Mouse (Mus musculus) kidney, embryonic 16.5 days (tissue): ENCODE results near the gene Dido1. TPM values are rescaled to one million over a fixed set of nuclear protein-coding genes. Genes with fewer than 3 reads are reported as not detected.

Experiments
- ATAC-seq: fragments of 200-750 bp; cut with Nextera tagmentation; 2 replicates; pipeline ENCODE4 v1.8.0; 2017; ENCODE audit warnings: moderate TSS enrichment; ENCODE audit not compliant: low FRiP score, low TSS enrichment
- H3K27ac ChIP-seq: fragments of 300-500 bp; sonication (generic); 2 replicates; pipeline ENCODE4 v1.5.1; 2014; ENCODE audit warnings: low read length
- H3K27me3 ChIP-seq: fragments of 300-500 bp; sonication (generic); 2 replicates; pipeline ENCODE4 v1.6.1; 2014; ENCODE audit warnings: low read length, control low read depth, mixed read lengths; ENCODE audit not compliant: insufficient read depth
- H3K36me3 ChIP-seq: fragments of 300-500 bp; sonication (generic); 2 replicates; pipeline ENCODE4 v1.6.1; 2014; ENCODE audit warnings: low read length, control low read depth, mixed read lengths; ENCODE audit not compliant: insufficient read depth
- H3K4me1 ChIP-seq: fragments of 300-500 bp; sonication (generic); 2 replicates; pipeline ENCODE4 v1.6.1; 2014; ENCODE audit warnings: low read length, control low read depth, mixed read lengths; ENCODE audit not compliant: insufficient read depth
- H3K4me2 ChIP-seq: fragments of 300-500 bp; sonication (generic); replicated peaks from 2 replicates; pipeline ENCODE4 v1.6.1; 2014; ENCODE audit warnings: low read depth, low read length
- H3K4me3 ChIP-seq: fragments of 300-500 bp; sonication (generic); 2 replicates; pipeline ENCODE4 v1.5.1; 2014; ENCODE audit warnings: mild to moderate bottlenecking, low read length
- H3K9ac ChIP-seq: fragments of 300-500 bp; sonication (generic); replicated peaks from 2 replicates; pipeline ENCODE4 v1.6.1; 2014; ENCODE audit warnings: low read length
- H3K9me3 ChIP-seq: fragments of 300-500 bp; sonication (generic); 2 replicates; pipeline ENCODE4 v1.6.1; 2016; ENCODE audit warnings: low read length, control low read depth
- WGBS: fragments of 180-500 bp; shearing (Covaris S2); extraction: QIAGEN DNeasy Blood & Tissue Kit; methylation state at CpG from one replicate; pipeline ENCODE4 v1.1.7; 2014; 5-methylcytosine and 5-hydroxymethylcytosine counted together
- polyA plus RNA-seq: library from polyadenylated mRNA; unstranded; fragments of >200 nt; fragmentation: Nextera tagmentation; extraction: Ambion mirVana; gene quantifications from 2 replicates; pipeline ENCODE4 v1.2.1, GENCODE M21; 2015

Dido1 gene
- polyA plus RNA-seq, 1 experiment from 2014 or later = 26.8 TPM

DNA sequence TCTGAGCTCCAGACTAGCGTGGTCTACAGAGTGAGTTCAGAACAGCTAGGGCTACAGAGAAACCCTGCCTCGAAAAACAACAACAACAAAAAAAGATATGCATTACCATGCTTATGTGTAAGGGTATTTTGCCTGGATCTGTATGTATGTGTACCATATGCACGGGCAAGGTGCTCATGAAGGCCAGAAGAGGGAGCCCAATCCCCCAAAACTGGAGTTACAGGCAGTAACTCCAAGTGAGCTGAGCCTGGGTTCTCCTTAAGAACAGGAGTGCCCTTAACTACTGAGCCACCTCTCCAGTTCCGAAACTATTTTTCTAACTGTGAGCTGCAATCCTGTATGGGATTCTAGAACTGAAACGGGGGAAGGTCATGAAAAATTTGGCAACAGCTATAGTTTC is 3.8 kb downstream of the Dido1 start:
- no peak overlapping the region for H3K9ac ChIP-seq
- no peak overlapping the region for H3K4me3 ChIP-seq
- peaks cover 31% of the 10 kb centered on the region for H3K4me1 ChIP-seq
- no peak overlapping the region for H3K27ac ChIP-seq
- WGBS = 94% methylated on average over 5 of the region's 5 CpGs
- no peaks in the 10 kb centered on the region for H3K27me3 ChIP-seq
- no peaks in the 10 kb centered on the region for H3K36me3 ChIP-seq
- H3K9me3 ChIP-seq = no peaks in the 10 kb centered on the region
- ATAC-seq = no peak
- H3K4me2 ChIP-seq = no peak overlapping the region

GRCm38 (mm10) chr2:180705066-180705465 is 4.7 kb downstream of the Dido1 start:
- Histone ChIP-seq H3K4me2 (no peak overlapping the region), H3K4me1 (peaks cover 37% of the 10 kb centered on the region), H3K27me3 (no peaks in the 10 kb centered on the region), H3K27ac (peak overlapping the region; percentile 31; the same call in 1 of the 2 replicates), H3K9ac (no peak overlapping the region), H3K4me3 (no peak overlapping the region), H3K9me3 (no peaks in the 10 kb centered on the region), H3K36me3 (no peaks in the 10 kb centered on the region)
- 83% methylated on average over 3 of the region's 3 CpGs for WGBS
- no peak for ATAC-seq

- Histone ChIP-seq H3K27ac (peak overlapping the region; percentile 31; the same call in 1 of the 2 replicates), H3K4me1 (peaks cover 42% of the 10 kb centered on the region), H3K4me3 (no peak overlapping the region), H3K27me3 (no peaks in the 10 kb centered on the region), H3K9ac (no peak overlapping the region), H3K36me3 (no peaks in the 10 kb centered on the region), H3K9me3 (no peaks in the 10 kb centered on the region), H3K4me2 (no peak overlapping the region)
- no peak for ATAC-seq
- WGBS = 61% methylated on average over 8 of the region's 8 CpGs
These were observed 5.2 kb downstream of the Dido1 start for GRCm38 (mm10) chr2:180704591-180704990.

DNA sequence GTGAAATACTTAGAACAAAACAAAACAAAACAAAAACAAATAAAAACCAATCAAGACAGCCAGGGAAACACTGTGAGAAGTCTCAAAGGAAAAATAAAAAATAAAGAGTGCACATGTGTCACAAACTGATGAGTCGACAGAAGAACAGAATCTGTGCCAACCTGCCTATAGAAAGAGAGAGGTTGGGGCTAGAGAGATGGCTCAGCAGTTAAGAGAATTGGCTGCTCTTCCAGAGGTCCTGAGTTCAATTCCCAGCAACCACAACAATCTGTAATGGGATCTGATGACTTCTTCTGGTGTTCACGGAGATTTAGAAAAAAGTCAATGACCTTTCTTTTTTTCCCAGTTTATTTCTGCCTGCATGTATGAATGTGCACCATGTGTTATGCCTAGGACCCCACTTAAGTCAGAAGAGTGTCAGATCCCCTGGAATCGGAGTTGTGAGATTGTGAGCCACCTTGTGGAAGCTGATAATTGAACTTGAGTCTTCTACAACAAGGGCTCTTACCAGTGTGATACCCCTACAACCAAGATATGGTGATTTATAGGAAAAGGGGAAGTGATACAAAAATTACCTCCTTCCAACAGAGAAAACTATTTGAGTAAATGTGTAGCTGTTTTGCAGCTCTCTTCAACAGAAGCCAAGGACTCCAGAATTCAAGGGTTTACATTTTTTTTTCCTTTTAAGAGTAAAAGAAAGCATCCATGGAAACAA is 6.0 kb downstream of the Dido1 start:
- Histone ChIP-seq H3K27me3 (no peaks in the 10 kb centered on the region), H3K9ac (no peak overlapping the region), H3K27ac (no peak overlapping the region), H3K36me3 (no peaks in the 10 kb centered on the region), H3K4me3 (no peak overlapping the region), H3K9me3 (no peaks in the 10 kb centered on the region), H3K4me1 (peaks cover 43% of the 10 kb centered on the region), H3K4me2 (no peak overlapping the region)
- 68% methylated on average over 3 of the region's 3 CpGs for WGBS
- ATAC-seq = no peak

- Histone ChIP-seq H3K9ac (no peak overlapping the region), H3K4me1 (peaks cover 37% of the 10 kb centered on the region), H3K27me3 (no peaks in the 10 kb centered on the region), H3K4me3 (no peak overlapping the region), H3K4me2 (peak overlapping the region; percentile 67; the same call in 1 of the 2 replicates), H3K36me3 (no peaks in the 10 kb centered on the region), H3K9me3 (no peaks in the 10 kb centered on the region), H3K27ac (peak overlapping the region; percentile 98; the same call in 1 of the 2 replicates)
- ATAC-seq = no peak
- WGBS = 80% methylated on average over 5 of the region's 5 CpGs
These were observed 6.6 kb downstream of the Dido1 start for GRCm38 (mm10) chr2:180703175-180703574.

DNA sequence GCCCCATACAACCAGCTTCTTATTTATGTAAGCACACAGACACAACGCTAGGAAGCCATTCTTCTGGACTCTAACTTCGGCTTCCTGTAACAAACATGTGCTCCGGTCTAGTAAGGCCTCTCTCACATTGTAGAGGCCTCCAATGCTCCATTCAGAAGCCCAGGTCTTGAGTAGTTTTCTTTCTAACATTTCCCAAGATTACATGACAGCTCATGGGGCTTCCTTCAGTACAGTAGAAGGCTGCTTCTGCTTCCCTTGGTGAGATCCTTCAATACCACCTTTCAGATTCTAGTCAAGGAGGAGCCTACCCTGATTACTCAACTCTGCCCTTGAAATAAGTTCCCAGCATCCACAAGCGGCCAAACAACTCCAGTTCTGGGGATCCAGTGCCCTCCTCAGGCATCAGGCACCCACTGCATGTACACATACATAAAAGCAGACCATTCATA is 7.1 kb downstream of the Dido1 start:
- Histone ChIP-seq H3K27ac (peak overlapping the region; percentile 98), H3K4me2 (peak overlapping the region; percentile 67), H3K36me3 (no peaks in the 10 kb centered on the region), H3K9ac (peak overlapping the region; percentile 98), H3K4me1 (peaks cover 34% of the 10 kb centered on the region), H3K9me3 (no peaks in the 10 kb centered on the region), H3K27me3 (no peaks in the 10 kb centered on the region), H3K4me3 (peak overlapping the region; percentile 94)
- WGBS = 32% methylated on average over 4 of the region's 4 CpGs
- no peak for ATAC-seq

DNA sequence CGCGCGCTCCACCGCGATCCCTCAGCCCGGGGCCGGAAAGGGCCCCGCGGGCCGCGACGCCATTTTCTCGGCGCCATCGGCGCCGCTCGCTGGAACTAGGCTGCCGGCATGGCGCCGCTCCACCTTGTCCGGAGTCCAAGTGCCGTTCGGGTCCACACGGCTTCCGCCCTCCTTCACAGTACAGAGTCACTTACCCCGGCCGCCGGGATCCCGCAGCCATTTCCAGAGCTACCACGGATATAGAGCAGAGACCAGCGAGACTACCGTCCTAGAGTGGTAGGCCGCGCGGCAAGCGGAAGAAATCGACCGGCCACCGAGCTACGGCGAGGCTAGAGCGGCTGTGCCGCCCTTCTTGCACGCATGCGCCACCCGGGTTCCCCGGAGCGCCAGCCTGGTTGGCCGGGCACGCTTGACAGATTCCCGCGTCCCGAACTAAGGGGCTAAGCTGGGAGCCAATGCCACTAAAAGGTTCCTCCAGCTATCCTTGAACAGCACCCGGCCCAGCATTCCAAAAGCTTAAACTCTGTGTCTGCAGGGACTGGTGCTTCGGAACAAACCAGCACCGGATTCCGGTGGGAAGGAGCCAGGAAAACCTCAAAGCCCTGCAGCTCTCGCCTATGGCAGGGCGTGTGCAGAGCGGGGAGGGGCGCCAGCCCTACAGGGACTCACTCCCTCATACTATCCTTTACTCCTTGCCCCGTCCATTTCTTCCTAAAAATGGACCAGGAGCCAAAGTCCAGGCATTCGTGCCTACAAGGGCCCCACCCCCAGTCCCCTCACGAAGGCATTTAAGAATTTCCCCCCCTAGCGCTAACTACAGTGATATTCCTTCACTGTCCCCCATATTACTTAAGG is 7.8 kb downstream of the Dido1 start:
- peak; percentile 96 for ATAC-seq
- peak overlapping the region; percentile 67 for H3K4me2 ChIP-seq
- no peaks in the 10 kb centered on the region for H3K9me3 ChIP-seq
- peak overlapping the region; percentile 98 for H3K9ac ChIP-seq
- H3K4me1 ChIP-seq = peaks cover 34% of the 10 kb centered on the region
- H3K36me3 ChIP-seq = no peaks in the 10 kb centered on the region
- WGBS = under 1% methylated on average over 65 of the region's 66 CpGs
- peak overlapping the region; percentile 98 for H3K27ac ChIP-seq
- no peaks in the 10 kb centered on the region for H3K27me3 ChIP-seq
- peak overlapping the region; percentile 94 for H3K4me3 ChIP-seq

GRCm38 (mm10) chr2:180701053-180701766 is 8.6 kb downstream of the Dido1 start:
- 4% methylated on average over 26 of the region's 26 CpGs for WGBS
- Histone ChIP-seq H3K4me3 (peak overlapping the region; percentile 94), H3K9me3 (no peaks in the 10 kb centered on the region), H3K4me1 (peaks cover 37% of the 10 kb centered on the region), H3K9ac (peak overlapping the region; percentile 98), H3K4me2 (peak overlapping the region; percentile 67), H3K27me3 (no peaks in the 10 kb centered on the region), H3K27ac (peak overlapping the region; percentile 98), H3K36me3 (no peaks in the 10 kb centered on the region)
- ATAC-seq = peak; percentile 16; the same call in 1 of the 2 replicates

DNA sequence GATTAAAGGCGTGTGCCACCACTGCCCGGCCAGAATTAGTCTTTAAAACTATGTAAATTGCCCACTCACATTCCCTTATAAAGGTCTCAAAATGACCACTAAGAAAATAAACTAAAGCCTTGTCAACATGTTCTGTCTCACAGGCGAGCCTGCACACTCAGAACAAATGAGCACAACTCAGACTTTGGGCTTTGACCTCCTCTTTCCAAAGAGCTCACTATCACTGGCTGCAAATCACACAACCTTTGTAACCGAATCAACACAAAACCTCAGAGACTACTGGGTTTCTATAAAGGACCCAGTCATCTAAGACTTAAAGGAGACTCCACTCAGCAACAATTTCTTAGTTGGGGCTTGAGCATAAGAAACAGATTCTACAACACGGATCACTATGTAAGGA is 9.3 kb downstream of the Dido1 start:
- ATAC-seq = no peak
- Histone ChIP-seq H3K4me3 (peak overlapping the region; percentile 94), H3K4me2 (peak overlapping the region; percentile 67), H3K9me3 (no peaks in the 10 kb centered on the region), H3K36me3 (no peaks in the 10 kb centered on the region), H3K27me3 (no peaks in the 10 kb centered on the region), H3K27ac (no peak overlapping the region), H3K4me1 (peaks cover 37% of the 10 kb centered on the region), H3K9ac (peak overlapping the region; percentile 98)
- 65% methylated on average over 5 of the region's 5 CpGs for WGBS
